Mouse (Mus musculus) forebrain, postnatal 0 days (tissue): ENCODE measurements around the gene Eps15. TPM values are rescaled to one million over a fixed set of nuclear protein-coding genes. Genes with fewer than 3 reads are reported as not detected.

ENCODE experiments used
- ATAC-seq: fragments of 200-750 bp; cut with Nextera tagmentation; 2 replicates; pipeline ENCODE4 v1.8.0; 2017; ENCODE audit warnings: mild to moderate bottlenecking, moderate library complexity
- DNase-seq: peaks from one replicate; pipeline ENCODE4 v3.0.0-alpha.2; 2015
- H3K27ac ChIP-seq: fragments of 300-500 bp; sonication (generic); 2 replicates; pipeline ENCODE4 v1.5.1; 2014; ENCODE audit warnings: low read depth, mild to moderate bottlenecking, antibody characterized with exemption, low read length, moderate library complexity, mixed read lengths
- H3K27me3 ChIP-seq: fragments of 300-500 bp; sonication (generic); 2 replicates; pipeline ENCODE4 v1.6.1; 2014; ENCODE audit warnings: mild to moderate bottlenecking, low read length, mixed read lengths; ENCODE audit not compliant: insufficient read depth
- H3K36me3 ChIP-seq: fragments of 300-500 bp; sonication (generic); 2 replicates; pipeline ENCODE4 v1.6.1; 2014; ENCODE audit warnings: mild to moderate bottlenecking, moderate library complexity; ENCODE audit not compliant: insufficient read depth
- H3K4me1 ChIP-seq: fragments of 300-500 bp; sonication (generic); 2 replicates; pipeline ENCODE4 v1.6.1; 2014; ENCODE audit warnings: antibody characterized with exemption; ENCODE audit not compliant: insufficient read depth
- H3K4me2 ChIP-seq: fragments of 300-500 bp; sonication (generic); 2 replicates; pipeline ENCODE4 v1.6.1; 2014; ENCODE audit warnings: low read depth, mild to moderate bottlenecking, moderate library complexity
- H3K4me3 ChIP-seq: fragments of 300-500 bp; sonication (generic); 2 replicates; pipeline ENCODE4 v1.5.1; 2014; ENCODE audit warnings: low read depth, low read length, mixed read lengths
- H3K9ac ChIP-seq: fragments of 300-500 bp; sonication (generic); 2 replicates; pipeline ENCODE4 v1.6.1; 2014; ENCODE audit warnings: mild to moderate bottlenecking
- H3K9me3 ChIP-seq: fragments of 300-500 bp; sonication (generic); 2 replicates; pipeline ENCODE4 v1.6.1; 2016; ENCODE audit warnings: low read length
- CTCF ChIP-seq: sonication (generic); IDR thresholded peaks from 2 replicates; pipeline ENCODE4 v1.5.1; 2016; ENCODE audit warnings: antibody characterized with exemption, control low read depth, low read depth
- WGBS: fragments of 180-500 bp; shearing (Covaris S2); extraction: QIAGEN DNeasy Blood & Tissue Kit; methylation state at CpG from one replicate; pipeline ENCODE4 v1.1.7; 2014; 5-methylcytosine and 5-hydroxymethylcytosine counted together
- polyA plus RNA-seq: library from polyadenylated mRNA; unstranded; fragments of >200 nt; fragmentation: Nextera tagmentation; extraction: Ambion mirVana; gene quantifications from 2 replicates; pipeline ENCODE4 v1.2.1, GENCODE M21; 2015
- total RNA-seq: library from RNA; depleted of rRNA; stranded (reverse); fragments of >200 nt; gene quantifications from 2 replicates; pipeline ENCODE4 v1.2.3, GENCODE M21; 2014

Eps15 gene
- total and polyA plus RNA-seq, 2 experiments from 2014 or later, result 42.6 to 108 TPM

GRCm38 (mm10) chr4:109267452-109267851, 12.6 kb upstream of the Eps15 start:
- WGBS, result 82% methylated on average over 3 of the region's 3 CpGs

GRCm38 (mm10) chr4:109268903-109269302, 11.2 kb upstream of the Eps15 start:
- no peaks in the 10 kb centered on the region for H3K36me3 ChIP-seq
- 86% methylated on average over 3 of the region's 3 CpGs for WGBS
- H3K4me3 ChIP-seq, result no peak overlapping the region
- TF ChIP-seq CTCF, result no peak
- H3K4me2 ChIP-seq, result no peak overlapping the region
- no peak overlapping the region for H3K27ac ChIP-seq
- H3K9me3 ChIP-seq, result no peaks in the 10 kb centered on the region
- no peaks in the 10 kb centered on the region for H3K27me3 ChIP-seq
- DNase-seq (no peak), ATAC-seq (no peak)
- H3K4me1 ChIP-seq, result no peaks in the 10 kb centered on the region
- H3K9ac ChIP-seq, result no peak overlapping the region

More at GRCm38 (mm10) chr4:109267452-109267851, 12.6 kb upstream of the Eps15 start:
- ATAC-seq, result no peak
- H3K9ac ChIP-seq, result no peak overlapping the region
- no peaks in the 10 kb centered on the region for H3K9me3 ChIP-seq
- no peaks in the 10 kb centered on the region for H3K4me1 ChIP-seq
- no peaks in the 10 kb centered on the region for H3K27me3 ChIP-seq
- H3K4me2 ChIP-seq, result no peak overlapping the region
- no peak for TF ChIP-seq CTCF
- H3K27ac ChIP-seq, result no peak overlapping the region
- DNase-seq, result no peak
- no peaks in the 10 kb centered on the region for H3K36me3 ChIP-seq
- H3K4me3 ChIP-seq, result no peak overlapping the region

GRCm38 (mm10) chr4:109271803-109272202, 8.3 kb upstream of the Eps15 start:
- no peak for TF ChIP-seq CTCF
- WGBS, result 97% methylated on average over 4 of the region's 4 CpGs

GRCm38 (mm10) chr4:109273586-109274240, 6.4 kb upstream of the Eps15 start:
- no peaks in the 10 kb centered on the region for H3K9me3 ChIP-seq
- WGBS, result 81% methylated on average over 2 of the region's 2 CpGs
- no peak for ATAC-seq
- H3K36me3 ChIP-seq, result no peaks in the 10 kb centered on the region
- no peak overlapping the region for H3K9ac ChIP-seq
- no peak overlapping the region for H3K4me2 ChIP-seq
- no peaks in the 10 kb centered on the region for H3K4me1 ChIP-seq
- H3K27ac ChIP-seq, result no peak overlapping the region
- DNase-seq, result peak; percentile 5
- no peak overlapping the region for H3K4me3 ChIP-seq
- no peaks in the 10 kb centered on the region for H3K27me3 ChIP-seq
- TF ChIP-seq CTCF, result no peak

More at GRCm38 (mm10) chr4:109271803-109272202, 8.3 kb upstream of the Eps15 start:
- Histone ChIP-seq H3K4me3 (no peak overlapping the region), H3K9ac (no peak overlapping the region), H3K27ac (no peak overlapping the region), H3K4me1 (no peaks in the 10 kb centered on the region), H3K4me2 (no peak overlapping the region), H3K9me3 (no peaks in the 10 kb centered on the region), H3K27me3 (no peaks in the 10 kb centered on the region), H3K36me3 (no peaks in the 10 kb centered on the region)
- no peak for ATAC-seq
- no peak for DNase-seq

- no peaks in the 10 kb centered on the region for H3K4me1 ChIP-seq
- H3K27ac ChIP-seq, result 0 out of 2 replicates have a peak overlapping the region, but pooled peaks have one; percentile 35
- ATAC-seq (peak; percentile 89), DNase-seq (peak; percentile 14)
- peak overlapping the region; percentile 50 for H3K9ac ChIP-seq
- H3K4me3 ChIP-seq, result peak overlapping the region; percentile 88
- H3K4me2 ChIP-seq, result peak overlapping the region; percentile 79
- H3K36me3 ChIP-seq, result no peaks in the 10 kb centered on the region
- H3K27me3 ChIP-seq, result no peaks in the 10 kb centered on the region
- no peaks in the 10 kb centered on the region for H3K9me3 ChIP-seq
- WGBS, result 4% methylated on average over 32 of the region's 85 CpGs
- TF ChIP-seq CTCF, result no peak
Observed at GRCm38 (mm10) chr4:109280459-109281160, 542 bp downstream of the Eps15 start.

GRCm38 (mm10) chr4:109281161-109281560, 1.1 kb downstream of the Eps15 start:
- Histone ChIP-seq H3K27me3 (no peaks in the 10 kb centered on the region), H3K36me3 (no peaks in the 10 kb centered on the region), H3K27ac (no peak overlapping the region), H3K9ac (peak overlapping the region; percentile 50), H3K4me1 (no peaks in the 10 kb centered on the region), H3K9me3 (no peaks in the 10 kb centered on the region), H3K4me2 (peak overlapping the region; percentile 79), H3K4me3 (peak overlapping the region; percentile 88)
- no peak for TF ChIP-seq CTCF
- no peak for DNase-seq
- no peak for ATAC-seq
- 14% methylated on average over 4 of the region's 4 CpGs for WGBS

- no peak for DNase-seq
- H3K27ac ChIP-seq, result no peak overlapping the region
- no peaks in the 10 kb centered on the region for H3K27me3 ChIP-seq
- no peak for TF ChIP-seq CTCF
- no peak overlapping the region for H3K9ac ChIP-seq
- WGBS, result 69% methylated on average over 1 of the region's 1 CpGs
- no peaks in the 10 kb centered on the region for H3K4me1 ChIP-seq
- no peaks in the 10 kb centered on the region for H3K36me3 ChIP-seq
- no peak overlapping the region for H3K4me2 ChIP-seq
- no peak overlapping the region for H3K4me3 ChIP-seq
- no peak for ATAC-seq
- no peaks in the 10 kb centered on the region for H3K9me3 ChIP-seq
Observed at GRCm38 (mm10) chr4:109281946-109282345, 1.9 kb downstream of the Eps15 start.
